Mouse (Mus musculus) embryonic fibroblast, embryonic 13.5 days (primary cell): ENCODE measurements at regions not wholly inside any gene's neighbourhood (a gene's known extent, or its start where the extent isn't known, plus 50 kb on each side); places are given as distances from the start of the nearest gene placed in this dataset.

Source experiments
- H3K27ac ChIP-seq: 2 replicates; pipeline ENCODE4 v1.5.1; 2012; ENCODE audit warnings: low read length, control low read depth, inconsistent platforms; ENCODE audit not compliant: insufficient read depth
- H3K4me1 ChIP-seq: 2 replicates; pipeline ENCODE4 v1.6.1; 2011; ENCODE audit warnings: low read length; ENCODE audit not compliant: control insufficient read depth, insufficient read depth
- H3K4me3 ChIP-seq: 2 replicates; pipeline ENCODE4 v1.5.1; 2011; ENCODE audit warnings: mild to moderate bottlenecking, control low read depth, low read length; ENCODE audit not compliant: insufficient read depth
- CTCF ChIP-seq: IDR thresholded peaks from 2 replicates; pipeline ENCODE4 v1.5.1; 2011; ENCODE audit warnings: mild to moderate bottlenecking, control low read depth, low read length, moderate library complexity, borderline replicate concordance; ENCODE audit not compliant: insufficient read depth
- POLR2A ChIP-seq: IDR thresholded peaks from 2 replicates; pipeline ENCODE4 v1.6.1; 2011; ENCODE audit warnings: low read depth, mild to moderate bottlenecking, control low read depth, low read length, moderate library complexity

GRCm38 (mm10) chr17:63690829-63691689 is 171.8 kb upstream of the Fer start:
- Histone ChIP-seq H3K4me1 (0 out of 2 replicates have a peak, but pooled peaks cover 2% of the 10 kb centered on the region), H3K4me3 (no peak overlapping the region), H3K27ac (no peak overlapping the region)
- no peak for TF ChIP-seq POLR2A
- TF ChIP-seq CTCF, result no peak

DNA sequence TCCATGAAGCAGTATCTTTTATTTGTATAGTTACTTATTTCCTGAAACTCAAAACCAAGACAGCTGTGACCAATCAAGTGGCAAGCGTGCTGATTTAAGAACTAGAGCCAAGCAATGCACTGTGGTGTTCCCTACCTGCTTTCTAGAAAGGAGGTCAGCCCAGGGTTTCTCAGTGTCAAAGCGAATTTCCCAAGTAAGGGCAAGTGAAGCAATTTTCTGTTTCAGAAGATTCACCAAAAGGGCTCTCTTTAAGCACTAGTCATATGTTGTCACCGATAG is 171.2 kb upstream of the Fer start:
- Histone ChIP-seq H3K4me3 (no peak overlapping the region), H3K27ac (no peak overlapping the region), H3K4me1 (0 out of 2 replicates have a peak, but pooled peaks cover 2% of the 10 kb centered on the region)
- no peak for TF ChIP-seq POLR2A
- TF ChIP-seq CTCF, result no peak

GRCm38 (mm10) chr17:63693274-63693673 is 169.6 kb upstream of the Fer start:
- Histone ChIP-seq H3K4me3 (no peak overlapping the region), H3K27ac (no peak overlapping the region), H3K4me1 (0 out of 2 replicates have a peak, but pooled peaks cover 2% of the 10 kb centered on the region)
- TF ChIP-seq POLR2A (no peak), CTCF (no peak)

GRCm38 (mm10) chr17:63699537-63699936 is 163.3 kb upstream of the Fer start:
- TF ChIP-seq CTCF (no peak), POLR2A (no peak)
- Histone ChIP-seq H3K4me1 (peaks cover 4% of the 10 kb centered on the region; the same call in 1 of the 2 replicates), H3K4me3 (no peak overlapping the region), H3K27ac (peak overlapping the region; percentile 85)

GRCm38 (mm10) chr17:63704991-63705390 is 157.9 kb upstream of the Fer start:
- Histone ChIP-seq H3K4me1 (peaks cover 5% of the 10 kb centered on the region; the same call in 1 of the 2 replicates), H3K4me3 (no peak overlapping the region), H3K27ac (peak overlapping the region; percentile 97)
- TF ChIP-seq CTCF (no peak), POLR2A (no peak)

DNA sequence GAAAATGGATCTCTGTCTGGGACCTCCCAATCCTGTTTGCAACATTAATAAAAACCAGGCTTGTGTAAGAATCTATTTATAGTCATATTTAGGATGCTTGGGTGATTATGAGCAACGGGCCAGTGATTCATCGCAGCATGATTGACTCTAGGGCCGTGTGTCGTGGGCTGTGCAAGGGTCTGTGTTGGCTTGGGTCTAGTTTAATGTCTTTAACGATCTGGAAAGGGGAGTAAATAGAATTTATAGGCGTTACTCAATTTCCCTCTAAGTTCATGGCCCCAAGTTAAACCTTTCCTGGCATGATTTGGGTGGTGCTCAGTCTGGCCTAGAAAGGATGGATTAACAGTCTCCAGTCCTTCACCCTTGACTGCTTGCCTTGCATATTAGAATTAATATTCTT is 149.9 kb upstream of the Fer start:
- peaks cover 4% of the 10 kb centered on the region for H3K4me1 ChIP-seq
- no peak for TF ChIP-seq POLR2A
- TF ChIP-seq CTCF, result no peak

GRCm38 (mm10) chr17:63715687-63716086 is 147.2 kb upstream of the Fer start:
- no peak overlapping the region for H3K4me3 ChIP-seq
- no peak for TF ChIP-seq CTCF
- TF ChIP-seq POLR2A, result no peak
- H3K27ac ChIP-seq, result no peak overlapping the region
- peaks cover 4% of the 10 kb centered on the region for H3K4me1 ChIP-seq

More for the DNA sequence above, 149.9 kb upstream of the Fer start:
- no peak overlapping the region for H3K4me3 ChIP-seq
- peak overlapping the region; percentile 99 for H3K27ac ChIP-seq

DNA sequence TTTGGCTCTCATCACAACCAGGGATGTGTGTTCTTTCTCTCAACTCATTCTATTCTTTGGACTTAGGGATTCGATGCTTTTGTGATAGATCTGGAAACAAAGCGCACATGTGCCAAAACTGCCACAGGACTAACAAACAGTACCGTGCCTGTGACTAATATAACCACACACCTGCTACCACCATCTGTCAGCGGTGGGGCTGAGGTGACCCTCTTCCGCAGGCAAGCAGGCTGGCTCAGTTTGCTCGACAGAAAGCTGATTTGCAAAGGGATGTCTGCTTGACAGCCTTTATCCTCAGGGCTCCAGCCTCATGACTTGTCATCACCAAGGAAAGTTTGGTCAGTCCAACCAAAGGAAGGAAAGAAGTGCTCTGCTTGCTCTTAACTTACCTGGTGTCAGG is 146.7 kb upstream of the Fer start:
- no peak for TF ChIP-seq POLR2A
- TF ChIP-seq CTCF, result no peak

GRCm38 (mm10) chr17:63717051-63717578 is 145.7 kb upstream of the Fer start:
- TF ChIP-seq CTCF, result no peak
- no peak for TF ChIP-seq POLR2A

More for the DNA sequence above, 146.7 kb upstream of the Fer start:
- peaks cover 4% of the 10 kb centered on the region for H3K4me1 ChIP-seq
- no peak overlapping the region for H3K27ac ChIP-seq
- H3K4me3 ChIP-seq, result no peak overlapping the region

GRCm38 (mm10) chr17:63718972-63719715 is 143.7 kb upstream of the Fer start:
- no peaks in the 10 kb centered on the region; the same call in none of the 2 replicates for H3K4me1 ChIP-seq
- no peak overlapping the region for H3K4me3 ChIP-seq
- H3K27ac ChIP-seq, result peak overlapping the region; percentile 91
- no peak for TF ChIP-seq POLR2A
- no peak for TF ChIP-seq CTCF

More at GRCm38 (mm10) chr17:63717051-63717578, 145.7 kb upstream of the Fer start:
- Histone ChIP-seq H3K27ac (no peak overlapping the region), H3K4me1 (peaks cover 4% of the 10 kb centered on the region), H3K4me3 (no peak overlapping the region)
